Mouse (Mus musculus) A20 (cell line): ENCODE results near the gene Nr0b2.
A peak's percentile ranks its signal among the peaks of the same experiment; 100 is the strongest.

Experiments
- DNase-seq: peaks from one replicate; pipeline ENCODE4 v3.0.0-alpha.2; 2011; ENCODE audit warnings: low read depth, low spot score

Gene Nr0b2

DNA sequence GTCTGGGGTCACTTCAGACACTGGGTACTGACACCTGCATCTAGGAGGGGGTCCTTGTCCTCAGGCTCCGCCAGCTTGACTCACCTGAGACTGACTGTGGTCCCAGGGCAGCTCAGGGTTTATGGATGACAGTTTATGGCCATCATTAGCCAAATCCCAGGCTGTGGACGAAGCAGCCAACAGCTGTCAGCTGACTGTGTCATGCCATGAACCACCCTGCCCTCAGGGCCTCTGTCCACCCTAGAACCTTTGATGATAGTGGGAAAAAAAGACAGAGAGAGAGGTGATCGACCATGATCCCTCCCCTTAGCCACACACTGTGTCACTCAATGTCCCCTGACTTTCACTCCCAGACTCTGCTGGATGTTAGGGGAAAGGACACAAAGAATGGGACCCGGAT is 8.4 kb downstream of the Nr0b2 start:
- no peak for DNase-seq

DNA sequence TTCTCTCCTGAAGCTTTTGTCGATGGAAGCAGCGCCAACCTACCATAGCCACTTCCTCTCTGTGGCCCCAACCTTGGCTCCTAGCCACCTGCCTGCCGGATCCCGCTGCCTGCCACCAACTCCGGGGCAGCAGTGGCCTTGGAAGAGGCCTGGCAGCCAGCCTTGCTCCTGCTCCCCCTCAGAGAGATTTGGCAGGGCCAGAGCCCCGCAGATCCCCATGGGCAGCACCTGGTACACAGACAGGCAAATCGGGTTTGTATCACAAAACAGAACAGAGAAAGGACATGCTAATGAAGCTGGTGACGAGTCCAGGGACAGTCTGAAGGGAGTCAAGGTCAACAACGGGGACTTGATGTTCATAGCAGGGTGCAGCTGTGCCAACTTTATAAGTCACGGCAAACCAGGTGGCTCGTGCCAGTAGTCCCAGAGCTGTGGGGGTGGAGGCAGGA is 10.0 kb downstream of the Nr0b2 start:
- no peak for DNase-seq

DNA sequence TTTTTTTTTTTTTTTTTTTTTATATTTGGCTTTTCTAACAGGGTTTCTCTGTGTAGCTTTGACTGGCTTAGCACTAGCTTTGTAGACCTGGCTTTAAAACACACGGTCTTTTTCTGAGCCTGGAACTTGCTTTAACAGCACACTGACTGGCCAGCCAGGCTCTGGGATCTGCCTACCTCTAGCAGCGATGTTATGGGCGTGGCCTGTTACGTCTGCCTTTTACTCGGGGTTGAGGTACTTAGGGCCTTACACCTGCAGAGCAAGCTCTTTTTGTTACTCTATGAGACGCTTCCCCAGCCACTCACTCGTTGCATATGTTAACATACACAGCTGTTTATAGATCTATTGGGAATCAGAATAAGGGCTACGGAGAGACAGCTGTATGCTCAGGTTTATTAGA is 14.1 kb downstream of the Nr0b2 start:
- no peak for DNase-seq

DNA sequence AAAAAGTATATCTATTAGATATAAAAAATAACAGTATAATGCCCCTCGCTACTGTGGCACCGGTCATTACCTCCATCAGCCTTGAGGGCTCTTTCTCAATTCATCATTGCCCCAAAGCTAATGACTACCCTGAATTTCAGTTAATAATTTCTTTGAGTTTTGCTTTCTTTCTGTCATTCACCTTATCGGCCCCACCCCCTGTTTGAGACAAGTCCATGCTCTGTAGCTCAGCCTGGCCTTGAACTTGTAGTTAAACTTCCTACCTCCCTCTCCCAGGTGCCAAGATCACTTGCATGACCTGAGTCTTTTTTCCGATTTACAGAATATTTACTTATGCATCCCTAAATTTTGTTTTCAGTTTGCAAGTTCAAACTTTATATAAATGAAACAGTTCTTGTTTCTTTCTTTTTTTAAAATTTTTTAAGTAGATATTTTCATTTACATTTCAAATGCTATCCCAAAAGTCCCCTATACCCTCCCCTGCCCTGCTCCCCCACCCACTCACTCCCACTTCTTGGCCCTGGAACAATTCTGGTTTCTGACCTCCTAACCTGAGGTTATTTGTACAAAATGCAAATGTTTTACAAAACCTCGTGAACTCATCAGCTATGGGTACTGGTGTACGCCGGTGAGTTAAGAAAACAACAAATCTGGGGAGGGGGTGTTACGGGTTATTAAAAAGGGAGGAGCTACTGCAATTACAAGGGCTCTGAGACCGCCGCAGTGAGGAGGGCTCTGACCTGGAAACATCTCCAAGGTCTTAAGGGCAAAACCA is 16.3 kb downstream of the Nr0b2 start:
- DNase-seq, result no peak

DNA sequence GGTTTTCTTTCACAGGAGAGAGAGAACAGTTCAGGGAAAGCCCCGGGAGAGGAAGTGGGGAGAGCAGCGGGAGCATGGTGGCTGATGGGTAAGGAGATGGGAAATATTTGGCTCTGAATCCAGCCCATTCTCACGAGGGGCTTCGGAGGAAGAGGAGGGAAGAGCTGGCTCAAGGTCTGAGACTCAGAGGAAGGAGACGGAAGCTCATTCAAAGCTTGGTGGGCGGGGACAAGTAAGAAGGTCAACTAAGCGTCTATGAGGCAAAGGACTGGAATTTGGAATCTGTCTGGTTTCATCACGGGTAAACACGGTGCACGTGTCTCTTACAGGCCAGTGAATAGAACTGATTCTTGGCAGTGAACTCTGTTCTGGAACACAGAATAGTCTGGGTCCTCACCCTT is 16.9 kb downstream of the Nr0b2 start:
- peak; percentile 65 for DNase-seq

DNA sequence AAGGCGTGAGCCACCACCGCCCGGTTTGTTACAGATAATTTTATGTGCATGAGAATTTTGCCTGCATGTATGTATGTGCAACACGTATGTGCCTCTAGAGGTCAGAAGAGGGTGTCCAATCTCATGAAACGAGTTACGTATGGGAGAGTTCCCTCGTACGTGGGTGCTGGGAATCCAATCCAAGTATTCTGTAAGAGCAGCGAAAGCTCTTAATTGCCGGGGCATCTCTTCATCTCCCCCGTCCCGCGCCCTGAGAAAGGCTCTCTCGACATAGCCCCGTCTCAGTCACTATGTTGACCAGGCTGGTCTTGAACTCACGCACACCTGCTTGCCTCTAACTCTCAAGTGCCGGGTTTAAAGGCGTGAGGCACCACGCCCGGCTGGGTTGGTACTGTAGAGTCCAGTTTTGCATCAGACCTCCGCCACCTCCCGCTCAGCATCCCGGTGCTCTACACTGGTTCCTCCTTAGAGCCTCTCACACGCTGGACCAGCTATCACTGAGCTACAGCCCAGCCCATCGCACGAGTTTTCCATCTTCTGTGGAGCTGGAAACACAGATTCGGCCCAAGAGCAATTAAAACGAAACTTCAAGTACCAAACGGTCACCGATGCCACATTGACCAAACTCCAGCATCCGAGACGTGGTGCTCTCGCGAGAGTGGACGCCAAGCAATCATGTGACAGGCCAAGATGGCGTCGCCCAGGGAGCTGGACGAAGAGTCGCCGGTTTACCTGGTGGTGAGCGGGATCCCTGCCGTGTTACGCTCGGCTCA is 21.1 kb downstream of the Nr0b2 start, which contains the start of gene Gpatch3:
Gpatch3 (plus strand) TSS at position 676 of the 773 bp plus-strand sequence.
- peak; percentile 92 for DNase-seq

DNA sequence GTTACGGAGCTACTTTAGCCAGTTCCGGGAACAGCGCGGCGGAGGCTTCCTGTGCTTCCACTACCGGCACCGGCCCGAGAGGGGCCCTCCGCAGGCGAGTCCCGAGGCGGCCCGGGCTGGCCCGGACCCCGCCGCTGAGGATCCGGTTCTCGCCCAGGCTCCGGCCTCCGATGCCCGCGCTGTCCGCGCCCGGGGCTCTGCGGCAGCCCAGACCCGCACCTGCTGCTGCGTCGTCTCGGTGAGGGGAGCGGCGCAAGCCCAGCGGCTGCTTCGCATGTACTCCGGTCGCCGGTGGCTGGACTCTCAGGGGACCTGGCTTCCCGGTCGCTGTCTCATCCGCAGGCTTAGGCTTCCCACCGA is 21.6 kb downstream of the Nr0b2 start:
- no peak for DNase-seq

DNA sequence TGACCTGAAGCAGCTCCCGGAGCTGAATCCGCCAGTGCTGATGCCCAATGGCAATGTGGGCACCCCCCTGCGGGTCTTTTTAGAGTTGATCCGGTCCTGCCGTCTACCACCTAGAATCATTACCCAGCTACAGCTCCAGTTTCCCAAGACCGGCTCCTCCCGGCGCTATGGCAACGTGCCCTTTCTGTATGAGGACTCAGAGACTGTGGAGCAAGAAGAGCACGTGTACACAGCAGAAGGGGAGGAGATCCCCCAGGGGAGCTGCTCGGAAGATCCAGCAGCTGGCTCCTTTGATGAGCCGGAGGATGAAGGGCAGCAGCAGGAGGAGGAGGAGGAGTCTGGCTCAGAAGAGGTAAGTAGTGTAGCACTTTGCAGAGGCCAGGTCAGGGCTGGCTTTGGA is 24.8 kb downstream of the Nr0b2 start:
- no peak for DNase-seq

DNA sequence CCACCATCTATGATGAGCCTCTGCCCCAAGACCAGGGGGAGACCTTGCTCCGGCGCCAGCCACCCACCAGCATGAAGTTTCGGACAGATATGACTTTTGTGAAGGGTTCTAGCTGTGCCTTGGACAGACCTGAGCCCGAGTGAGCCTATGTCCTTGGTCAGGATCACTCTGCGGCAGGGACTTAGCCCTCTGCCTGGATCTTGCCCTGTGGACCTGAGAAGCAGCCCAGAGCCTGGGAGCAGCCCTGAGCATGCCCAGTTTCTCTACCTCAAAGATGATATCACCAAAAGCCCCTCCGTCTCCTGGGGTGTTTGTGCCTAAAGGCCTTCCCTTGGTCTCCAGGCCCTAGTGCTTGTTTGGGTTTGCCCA is 30.5 kb downstream of the Nr0b2 start:
- DNase-seq, result no peak

DNA sequence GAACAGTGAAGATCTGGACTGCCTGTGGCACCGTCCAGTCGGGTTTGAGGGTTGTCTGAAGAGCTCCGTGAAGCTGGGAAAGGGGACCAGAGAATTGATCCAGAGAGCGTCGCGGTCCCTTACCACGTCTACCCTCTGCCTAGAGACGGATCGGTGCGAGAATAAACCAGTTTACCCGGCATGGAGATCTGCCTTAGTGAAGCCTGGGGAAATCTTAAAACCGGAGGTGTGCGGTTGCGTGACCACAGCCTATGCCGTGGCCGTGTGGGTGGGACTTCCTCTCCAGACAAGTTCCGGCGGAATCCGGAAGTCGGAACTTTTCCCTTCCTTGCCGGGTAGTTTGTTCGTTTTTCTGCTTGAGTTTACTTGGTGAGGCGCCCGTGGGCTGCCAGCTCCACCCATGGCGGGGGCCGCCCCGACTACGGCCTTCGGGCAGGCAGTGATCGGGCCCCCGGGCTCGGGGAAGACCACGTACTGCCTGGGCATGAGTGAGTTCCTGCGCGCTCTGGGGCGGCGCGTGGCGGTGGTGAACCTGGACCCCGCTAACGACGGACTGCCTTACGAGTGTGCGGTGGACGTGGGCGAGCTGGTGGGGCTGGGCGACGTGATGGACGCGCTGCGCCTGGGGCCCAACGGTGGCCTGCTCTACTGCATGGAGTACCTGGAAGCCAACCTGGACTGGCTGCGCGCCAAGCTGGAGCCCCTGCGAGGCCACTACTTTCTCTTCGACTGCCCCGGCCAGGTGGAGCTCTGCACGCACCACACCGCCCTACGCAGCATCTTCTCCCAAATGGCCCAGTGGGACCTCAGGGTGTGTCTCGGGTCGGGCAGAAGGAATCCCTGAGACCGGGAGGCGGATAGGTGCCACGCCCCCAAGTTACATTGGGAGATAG is 31.1 kb downstream of the Nr0b2 start, which contains the start of gene Gpn2:
Gpn2 (plus strand) TSS at position 304 of the 893 bp plus-strand sequence.
- peak; percentile 91 for DNase-seq

DNA sequence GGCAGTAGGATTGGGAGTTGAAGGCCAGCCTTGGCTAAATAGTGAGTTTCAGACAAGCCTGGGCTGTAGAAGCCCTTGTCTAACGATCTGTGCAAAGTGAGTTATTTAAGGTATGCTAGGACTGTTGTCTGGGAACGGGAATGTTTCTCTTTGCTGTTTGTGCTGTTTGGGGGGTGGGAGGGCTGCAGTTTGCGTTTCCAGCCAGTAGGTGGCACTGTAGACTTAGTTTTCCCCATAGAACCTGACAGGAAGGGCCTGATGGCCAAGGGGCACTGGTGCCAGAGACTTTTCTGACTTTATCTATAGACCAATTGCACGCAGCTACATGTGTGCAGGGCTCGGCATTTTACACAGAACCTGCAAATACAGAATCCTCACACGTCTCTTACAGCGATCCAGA is 39.4 kb downstream of the Nr0b2 start:
- DNase-seq, result peak; percentile 48

DNA sequence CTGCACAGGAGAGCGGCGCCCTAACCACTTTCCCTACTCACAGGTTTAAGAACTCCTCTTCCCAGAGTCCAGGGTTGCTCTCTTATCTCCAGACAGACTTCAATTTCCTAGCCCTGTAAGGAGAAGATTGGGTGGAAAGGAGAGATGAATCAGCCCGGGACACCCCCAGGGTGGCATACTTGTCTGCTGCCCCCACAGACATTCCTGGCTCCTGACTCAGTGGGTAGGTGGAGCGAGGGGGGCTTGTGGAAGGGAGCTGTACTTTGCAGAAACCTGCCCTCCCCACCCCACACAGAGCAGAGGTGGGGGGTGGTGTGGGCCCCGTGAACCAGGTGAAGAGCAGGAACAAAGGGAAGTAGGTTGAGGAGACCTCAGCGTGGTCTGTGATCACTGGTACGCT is 42.4 kb downstream of the Nr0b2 start:
- peak; percentile 50 for DNase-seq

DNA sequence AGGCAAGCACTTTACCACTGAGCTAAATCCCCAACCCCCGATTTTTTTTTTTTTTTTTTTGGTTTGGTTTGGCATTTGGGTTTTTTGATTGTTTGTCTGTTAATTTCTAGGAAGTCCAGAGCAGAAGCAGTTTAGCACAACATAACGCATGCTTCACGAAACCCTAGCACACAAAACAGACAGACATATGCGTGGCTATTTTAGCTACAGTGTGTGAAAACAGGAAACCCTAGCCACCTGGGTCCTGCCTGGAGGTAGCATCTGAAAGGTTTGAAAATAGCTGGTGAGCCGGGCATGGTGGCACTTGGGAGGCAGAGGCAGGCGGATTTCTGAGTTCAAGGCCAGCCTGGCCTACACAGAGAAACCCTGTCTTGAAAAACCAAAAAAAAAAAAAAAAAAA is 42.9 kb downstream of the Nr0b2 start:
- peak; percentile 55 for DNase-seq

DNA sequence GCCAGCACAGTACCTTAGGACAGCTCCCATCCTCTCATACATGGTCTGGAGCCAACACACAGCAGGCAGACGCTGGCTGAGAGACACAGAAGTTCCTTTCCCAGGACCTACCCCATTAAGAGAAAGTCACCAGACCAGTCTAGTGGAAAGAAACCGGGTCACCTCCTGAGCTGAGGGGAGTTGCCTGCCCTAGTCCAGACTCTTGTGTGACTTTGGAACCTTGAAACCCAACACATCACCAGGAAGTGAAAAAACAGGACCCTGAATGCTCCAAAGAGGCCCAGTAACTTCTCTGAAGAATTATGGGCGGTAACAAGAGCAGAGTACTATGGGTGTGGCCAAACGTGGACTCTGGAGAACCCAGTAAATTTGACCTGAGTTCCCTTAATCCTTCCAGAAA is 45.4 kb downstream of the Nr0b2 start:
- DNase-seq, result no peak

DNA sequence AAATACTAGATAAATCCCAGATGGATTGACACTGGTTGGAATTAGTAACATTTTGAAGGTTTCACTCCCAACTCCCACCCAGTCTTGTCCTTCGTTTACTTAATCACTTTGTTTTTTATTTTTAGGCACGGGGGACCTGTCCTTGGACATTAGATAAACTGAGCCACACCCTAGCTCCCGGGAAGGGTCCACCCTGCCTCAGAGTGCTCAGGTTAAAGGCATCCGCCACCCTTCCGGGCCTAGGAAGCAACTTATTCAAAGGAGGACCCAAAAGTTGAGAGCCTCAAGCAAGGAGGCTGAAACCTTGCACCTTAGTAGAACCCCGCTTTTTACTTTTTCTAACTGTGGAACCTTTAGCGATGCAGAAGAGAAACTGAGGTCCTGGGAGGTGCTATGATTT is 45.9 kb downstream of the Nr0b2 start:
- no peak for DNase-seq

DNA sequence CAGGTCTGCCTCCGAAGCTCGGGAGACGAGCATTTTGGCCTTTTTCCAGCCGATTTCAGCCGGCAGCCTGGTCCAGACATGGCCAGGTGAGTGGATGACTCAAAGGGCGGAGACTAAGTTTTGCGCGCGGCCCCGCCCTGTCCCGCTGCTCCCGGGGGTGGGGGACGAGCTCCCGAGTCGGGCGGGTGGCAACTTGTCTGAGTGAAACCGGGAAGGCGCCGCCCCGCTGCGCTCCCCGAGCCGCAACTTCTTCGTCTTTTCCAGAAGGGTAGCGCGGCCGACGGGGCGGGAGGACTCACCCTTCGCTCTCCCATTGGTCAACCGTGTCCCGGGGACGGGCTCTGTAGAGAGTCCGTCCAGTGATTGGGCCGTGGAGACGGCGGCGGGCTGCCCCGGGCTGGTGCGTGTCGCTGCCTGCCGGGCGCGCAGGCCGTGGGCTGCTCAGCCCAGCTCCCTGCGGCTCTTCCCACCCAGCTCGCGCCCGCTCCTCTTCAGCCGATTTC is 46.4 kb downstream of the Nr0b2 start:
- DNase-seq, result peak; percentile 88

DNA sequence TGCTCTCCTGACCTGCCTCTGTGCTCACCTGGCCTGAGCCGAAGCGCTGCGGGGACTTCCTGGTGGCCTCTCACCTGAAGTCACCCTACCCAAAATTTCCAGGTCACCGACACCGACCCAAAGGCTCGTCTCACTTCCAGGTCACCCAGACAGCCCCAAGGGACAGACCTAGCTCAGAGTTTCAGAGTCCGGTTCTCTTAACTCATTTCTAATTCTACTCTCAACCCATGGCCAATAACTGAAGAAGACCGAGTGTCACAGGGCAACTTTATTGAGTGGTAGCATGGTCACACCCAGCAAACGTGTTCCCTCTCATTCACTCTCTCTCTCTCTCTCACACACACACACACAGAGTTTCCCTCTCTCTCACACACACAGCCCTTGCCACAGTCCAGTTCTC is 47.1 kb downstream of the Nr0b2 start:
- DNase-seq, result no peak

DNA sequence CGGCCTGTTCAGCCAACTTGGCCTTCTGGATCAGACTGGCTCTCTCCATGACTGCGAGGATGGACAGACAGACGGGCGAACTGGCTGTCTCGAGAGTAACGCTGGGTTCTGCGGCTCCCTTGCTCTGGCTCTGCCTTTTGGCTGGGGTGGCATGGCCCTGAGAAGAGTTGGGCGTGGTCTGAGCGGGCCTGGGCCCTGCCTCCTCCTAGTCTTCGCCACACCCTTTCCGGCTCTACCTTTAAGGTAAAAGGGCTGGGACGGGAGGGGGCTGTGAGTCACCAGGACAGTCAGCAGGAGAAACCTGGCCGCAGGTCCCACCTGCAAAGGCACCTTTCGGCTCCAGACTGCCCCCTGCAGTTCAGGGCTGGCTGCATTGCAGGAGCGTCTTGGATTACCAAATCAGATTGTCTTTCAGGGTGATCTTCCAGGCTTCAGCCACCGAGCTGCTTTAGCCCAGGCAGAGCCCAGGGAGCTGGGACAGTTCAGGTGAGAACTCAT is 48.6 kb downstream of the Nr0b2 start, which contains the start of gene Sfn:
Sfn (minus strand) TSS at position 448 of the 498 bp plus-strand sequence.
- peak; percentile 42 for DNase-seq

DNA sequence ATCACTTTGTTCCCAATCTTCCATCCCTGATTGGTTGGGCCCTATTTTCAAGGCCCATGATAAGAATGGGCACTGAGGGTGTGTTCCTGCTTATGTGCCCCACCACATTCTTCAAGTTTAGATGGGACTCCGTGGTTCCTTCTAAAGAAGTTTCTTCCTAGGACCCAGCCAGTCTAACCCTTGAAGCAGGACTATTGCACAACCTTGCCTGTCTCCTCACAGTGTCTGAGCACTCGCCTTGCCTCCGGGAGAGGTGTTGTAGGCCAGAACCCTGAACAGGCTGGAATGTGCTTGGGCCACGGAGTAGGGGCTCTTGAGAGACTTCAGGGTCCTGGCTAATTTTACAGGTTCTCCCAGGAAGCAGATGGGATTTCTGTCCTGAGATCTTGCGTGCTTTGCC is 49.9 kb downstream of the Nr0b2 start:
- no peak for DNase-seq

DNA sequence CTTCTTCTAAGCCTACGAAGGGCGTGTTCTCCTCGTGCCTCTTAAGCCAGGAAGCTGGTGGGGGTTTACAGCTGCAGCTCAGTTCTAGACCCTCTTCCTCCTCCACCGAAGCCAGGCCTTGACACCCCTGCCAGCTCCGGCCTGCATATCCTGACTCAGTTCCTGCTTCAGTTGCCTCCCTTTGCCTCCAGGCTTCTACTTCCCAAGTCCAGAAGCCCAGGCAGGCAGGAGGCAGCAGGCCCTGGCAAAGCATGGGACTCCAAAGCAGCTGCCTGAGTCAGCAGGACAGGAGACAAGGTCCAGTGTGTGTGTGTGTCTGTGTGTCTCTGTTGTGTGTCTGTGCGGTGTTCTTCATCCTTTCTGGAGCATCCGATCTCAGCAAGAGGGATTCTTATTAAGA is 51.0 kb downstream of the Nr0b2 start:
- no peak for DNase-seq

DNA sequence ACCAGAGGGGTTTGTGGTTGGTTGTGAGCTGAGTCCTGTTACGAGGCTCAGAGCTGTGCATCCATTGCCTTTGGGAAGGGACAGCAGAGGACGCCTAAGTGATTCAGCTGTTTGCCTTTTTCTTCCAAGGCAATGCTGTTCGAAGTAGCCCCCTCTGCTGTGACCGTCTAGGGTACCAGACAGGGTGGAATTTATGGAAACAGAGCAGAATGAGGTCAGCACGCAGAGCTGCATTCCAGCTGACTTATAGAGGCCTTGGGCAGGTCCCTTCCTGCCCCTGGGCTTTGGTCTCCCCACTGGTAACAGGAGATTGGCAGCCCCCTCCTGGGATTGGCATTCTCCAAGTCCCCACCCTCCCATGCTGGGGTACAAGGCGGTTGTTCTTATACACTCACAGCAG is 51.7 kb downstream of the Nr0b2 start:
- no peak for DNase-seq

DNA sequence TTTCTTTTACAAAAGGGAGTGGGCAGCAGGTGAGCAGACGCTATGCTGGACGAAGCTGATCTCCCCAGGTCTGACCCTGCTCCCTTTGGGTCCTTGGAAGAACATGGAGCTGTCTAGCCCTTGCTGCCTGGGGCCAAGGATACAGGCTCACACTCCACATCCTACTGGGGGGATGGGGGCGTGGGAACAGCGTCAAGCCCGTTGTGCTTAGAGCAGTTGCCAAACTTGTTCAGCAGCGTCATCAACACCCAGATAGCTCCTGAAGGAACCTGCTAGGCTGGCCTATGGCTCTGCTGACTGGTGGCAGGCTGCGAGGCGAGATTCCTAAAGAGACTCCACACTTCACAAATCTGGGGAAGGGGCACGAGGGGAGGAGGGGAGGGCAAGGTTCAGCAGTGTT is 52.2 kb downstream of the Nr0b2 start:
- DNase-seq, result no peak
